Mouse (Mus musculus): ENCODE measurements around the gene Mylk. TPM values are rescaled to one million over a fixed set of nuclear protein-coding genes. Genes with fewer than 3 reads are reported as not detected.
A peak's percentile ranks its signal among the peaks of the same experiment; 100 is the strongest.

Mylk gene
- polyA plus RNA-seq, 1 experiment from 2014 or later: 3.9 TPM

- H3K27ac ChIP-seq (ENCODE audit: low read depth, low read length): no peak overlapping the region
- WGBS: 67% methylated on average over 5 of the region's 5 CpGs
These were observed 221.6 kb downstream of the Mylk start for GRCm38 (mm10) chr16:34966620-34967081.

DNA sequence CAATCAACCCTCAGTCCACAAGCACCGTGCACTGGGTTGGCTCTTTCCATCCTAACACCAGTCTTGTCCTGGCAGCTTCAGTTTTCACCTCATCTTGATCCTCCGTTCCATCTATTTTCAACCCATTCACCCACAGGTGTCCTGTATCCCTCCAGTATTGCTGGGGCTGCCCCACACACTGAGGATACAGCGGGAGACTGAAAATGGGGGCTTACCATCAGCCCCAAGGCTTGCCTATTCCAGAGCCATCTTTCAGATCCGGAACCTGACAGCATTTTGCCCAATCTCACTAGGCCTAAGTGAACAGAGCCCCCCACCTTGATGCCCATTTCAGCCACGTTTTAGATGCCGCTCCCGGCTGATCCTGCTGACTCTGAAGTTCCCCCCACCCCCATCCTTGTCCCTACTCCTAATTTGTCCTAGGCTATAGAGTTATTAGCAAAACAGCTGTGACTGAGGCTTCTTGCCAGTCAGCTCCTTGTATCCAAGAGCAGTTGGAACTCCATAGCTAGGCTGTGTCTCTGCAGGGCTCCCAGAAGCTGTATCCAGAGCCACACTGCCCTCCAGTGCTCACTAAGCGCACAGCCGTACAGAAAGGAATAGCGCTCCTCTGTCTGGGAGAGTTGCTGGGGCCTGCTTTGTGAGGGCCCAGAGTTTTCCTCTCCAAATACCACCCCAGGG is 222.2 kb downstream of the Mylk start:
- H3K9me3 ChIP-seq (ENCODE audit: control insufficient read depth, low read length): no peaks in the 10 kb centered on the region
- no peaks in the 10 kb centered on the region for H3K27me3 ChIP-seq (ENCODE audit: control insufficient read depth, insufficient read depth, low read length)
- H3K9ac ChIP-seq (ENCODE audit: low read length): no peak overlapping the region
- H3K4me3 ChIP-seq (ENCODE audit: low read depth, low read length): no peak overlapping the region
- no peaks in the 10 kb centered on the region for H3K36me3 ChIP-seq (ENCODE audit: control insufficient read depth, insufficient read depth, low read length)
- H3K4me1 ChIP-seq (replicated peaks; ENCODE audit: control insufficient read depth, insufficient read depth, low read length): no peaks in the 10 kb centered on the region
- H3K27ac ChIP-seq (ENCODE audit: low read depth, low read length): no peak overlapping the region
- WGBS: 60% methylated on average over 10 of the region's 10 CpGs
- H3K4me2 ChIP-seq (ENCODE audit: low read depth, low read length, severe bottlenecking): no peak overlapping the region
- DNase-seq (ENCODE audit: low spot score): peak; percentile 79
- peak; percentile 86 for ATAC-seq (replicated peaks; ENCODE audit: low FRiP score)

More at GRCm38 (mm10) chr16:34966620-34967081, 221.6 kb downstream of the Mylk start:
- Histone ChIP-seq H3K9me3 (ENCODE audit: control insufficient read depth, low read length) (no peaks in the 10 kb centered on the region), H3K4me2 (ENCODE audit: low read depth, low read length, severe bottlenecking) (no peak overlapping the region), H3K36me3 (ENCODE audit: control insufficient read depth, insufficient read depth, low read length) (no peaks in the 10 kb centered on the region), H3K4me1 (replicated peaks; ENCODE audit: control insufficient read depth, insufficient read depth, low read length) (no peaks in the 10 kb centered on the region), H3K4me3 (ENCODE audit: low read depth, low read length) (no peak overlapping the region), H3K9ac (ENCODE audit: low read length) (no peak overlapping the region), H3K27me3 (ENCODE audit: control insufficient read depth, insufficient read depth, low read length) (no peaks in the 10 kb centered on the region)
- no peak for DNase-seq (ENCODE audit: low spot score)
- no peak for ATAC-seq (replicated peaks; ENCODE audit: low FRiP score)

DNA sequence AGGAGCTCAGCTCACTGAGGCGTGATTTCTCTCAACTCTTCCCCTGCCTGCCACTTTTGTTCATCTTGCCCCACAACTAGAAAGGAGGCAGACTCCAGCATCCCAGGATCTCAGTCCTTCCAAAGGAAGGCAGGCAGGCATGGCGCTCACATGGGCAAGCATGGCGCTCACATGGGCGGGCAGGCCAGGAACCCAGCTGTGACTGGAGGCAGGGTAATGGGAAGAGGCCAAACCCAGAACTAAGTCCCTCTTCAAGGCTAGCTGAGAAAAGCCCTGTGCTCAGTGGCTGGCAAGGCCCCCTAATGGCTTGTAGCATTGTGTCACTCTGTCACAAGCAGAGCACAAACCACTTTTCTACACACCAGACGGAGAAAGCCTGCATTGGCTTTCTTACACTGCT is 223.2 kb downstream of the Mylk start:
- no peak overlapping the region for H3K9ac ChIP-seq (ENCODE audit: low read length)

DNA sequence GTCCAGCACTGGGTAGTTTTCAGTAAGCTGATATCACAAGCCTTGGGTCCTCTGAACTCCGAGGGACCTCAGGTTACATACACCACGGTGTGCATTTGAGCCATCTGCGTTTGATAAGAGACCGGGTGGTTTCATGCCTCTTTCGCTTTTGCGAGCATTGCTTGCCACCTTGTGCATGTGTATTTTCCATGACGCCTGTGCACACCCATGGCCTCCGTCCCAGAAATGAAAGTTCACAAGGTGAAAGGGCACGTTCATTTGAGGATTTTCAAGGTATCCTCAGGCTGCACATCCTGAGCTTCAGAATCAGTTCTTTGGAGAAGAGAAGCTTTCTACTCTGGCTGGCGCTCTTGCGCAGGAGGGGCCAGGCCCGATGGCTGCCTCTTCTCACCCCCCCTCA is 227.5 kb downstream of the Mylk start:
- ATAC-seq (replicated peaks; ENCODE audit: low FRiP score) (no peak), DNase-seq (ENCODE audit: low spot score) (no peak)
- H3K9ac ChIP-seq (ENCODE audit: low read length): no peak overlapping the region
- no peak overlapping the region for H3K4me2 ChIP-seq (ENCODE audit: low read depth, low read length, severe bottlenecking)
- H3K27ac ChIP-seq (ENCODE audit: low read depth, low read length): no peak overlapping the region
- H3K27me3 ChIP-seq (ENCODE audit: control insufficient read depth, insufficient read depth, low read length): no peaks in the 10 kb centered on the region
- H3K4me3 ChIP-seq (ENCODE audit: low read depth, low read length): no peak overlapping the region
- H3K36me3 ChIP-seq (ENCODE audit: control insufficient read depth, insufficient read depth, low read length): no peaks in the 10 kb centered on the region
- no peaks in the 10 kb centered on the region for H3K9me3 ChIP-seq (ENCODE audit: control insufficient read depth, low read length)
- no peaks in the 10 kb centered on the region for H3K4me1 ChIP-seq (replicated peaks; ENCODE audit: control insufficient read depth, insufficient read depth, low read length)
- WGBS: 82% methylated on average over 12 of the region's 12 CpGs

More for the DNA sequence above, 223.2 kb downstream of the Mylk start:
- H3K36me3 ChIP-seq (ENCODE audit: control insufficient read depth, insufficient read depth, low read length): no peaks in the 10 kb centered on the region
- H3K27me3 ChIP-seq (ENCODE audit: control insufficient read depth, insufficient read depth, low read length): no peaks in the 10 kb centered on the region
- DNase-seq (ENCODE audit: low spot score) (no peak), ATAC-seq (replicated peaks; ENCODE audit: low FRiP score) (no peak)
- H3K4me2 ChIP-seq (ENCODE audit: low read depth, low read length, severe bottlenecking): no peak overlapping the region
- no peaks in the 10 kb centered on the region for H3K9me3 ChIP-seq (ENCODE audit: control insufficient read depth, low read length)
- H3K4me3 ChIP-seq (ENCODE audit: low read depth, low read length): no peak overlapping the region
- H3K4me1 ChIP-seq (replicated peaks; ENCODE audit: control insufficient read depth, insufficient read depth, low read length): no peaks in the 10 kb centered on the region
- 63% methylated on average over 5 of the region's 5 CpGs for WGBS
- H3K27ac ChIP-seq (ENCODE audit: low read depth, low read length): no peak overlapping the region

- no peak overlapping the region for H3K9ac ChIP-seq (ENCODE audit: low read length)
- no peak overlapping the region for H3K4me2 ChIP-seq (ENCODE audit: low read depth, low read length, severe bottlenecking)
- H3K9me3 ChIP-seq (ENCODE audit: control insufficient read depth, low read length): no peaks in the 10 kb centered on the region
- no peaks in the 10 kb centered on the region for H3K27me3 ChIP-seq (ENCODE audit: control insufficient read depth, insufficient read depth, low read length)
- no peak for DNase-seq (ENCODE audit: low spot score)
- WGBS: 66% methylated on average over 2 of the region's 2 CpGs
- H3K4me3 ChIP-seq (ENCODE audit: low read depth, low read length): no peak overlapping the region
- no peak overlapping the region for H3K27ac ChIP-seq (ENCODE audit: low read depth, low read length)
- no peaks in the 10 kb centered on the region for H3K4me1 ChIP-seq (replicated peaks; ENCODE audit: control insufficient read depth, insufficient read depth, low read length)
- no peaks in the 10 kb centered on the region for H3K36me3 ChIP-seq (ENCODE audit: control insufficient read depth, insufficient read depth, low read length)
- no peak for ATAC-seq (replicated peaks; ENCODE audit: low FRiP score)
These were observed 230.5 kb downstream of the Mylk start for GRCm38 (mm10) chr16:34975544-34975943.

DNA sequence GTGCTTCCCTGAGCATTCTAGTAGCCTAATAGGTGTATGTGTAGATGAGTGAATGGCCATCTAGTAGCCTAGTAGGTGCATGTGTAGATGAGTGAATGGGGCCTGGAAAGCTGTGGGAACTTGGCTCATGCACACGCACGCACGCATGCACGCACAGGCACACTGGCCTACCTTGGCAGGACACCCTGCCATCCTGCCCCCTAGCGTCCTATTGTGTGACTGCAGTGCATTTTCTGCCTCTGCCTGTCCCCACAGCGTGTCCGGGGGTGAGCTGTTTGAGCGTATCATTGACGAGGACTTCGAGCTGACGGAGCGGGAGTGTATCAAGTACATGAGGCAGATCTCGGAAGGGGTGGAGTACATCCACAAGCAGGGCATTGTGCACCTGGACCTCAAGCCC is 231.6 kb downstream of the Mylk start:
- no peaks in the 10 kb centered on the region for H3K36me3 ChIP-seq (ENCODE audit: control insufficient read depth, insufficient read depth, low read length)
- ATAC-seq (replicated peaks; ENCODE audit: low FRiP score): no peak
- no peak overlapping the region for H3K27ac ChIP-seq (ENCODE audit: low read depth, low read length)
- H3K4me1 ChIP-seq (replicated peaks; ENCODE audit: control insufficient read depth, insufficient read depth, low read length): no peaks in the 10 kb centered on the region
- no peak overlapping the region for H3K9ac ChIP-seq (ENCODE audit: low read length)
- 81% methylated on average over 13 of the region's 13 CpGs for WGBS
- no peak overlapping the region for H3K4me2 ChIP-seq (ENCODE audit: low read depth, low read length, severe bottlenecking)
- no peaks in the 10 kb centered on the region for H3K9me3 ChIP-seq (ENCODE audit: control insufficient read depth, low read length)
- no peaks in the 10 kb centered on the region for H3K27me3 ChIP-seq (ENCODE audit: control insufficient read depth, insufficient read depth, low read length)
- no peak overlapping the region for H3K4me3 ChIP-seq (ENCODE audit: low read depth, low read length)
- DNase-seq (ENCODE audit: low spot score): peak; percentile 63

- DNase-seq (ENCODE audit: low spot score): no peak
- Histone ChIP-seq H3K9me3 (ENCODE audit: control insufficient read depth, low read length) (no peaks in the 10 kb centered on the region), H3K4me3 (ENCODE audit: low read depth, low read length) (no peak overlapping the region), H3K4me2 (ENCODE audit: low read depth, low read length, severe bottlenecking) (no peak overlapping the region), H3K9ac (ENCODE audit: low read length) (no peak overlapping the region), H3K27ac (ENCODE audit: low read depth, low read length) (no peak overlapping the region), H3K27me3 (ENCODE audit: control insufficient read depth, insufficient read depth, low read length) (no peaks in the 10 kb centered on the region), H3K4me1 (replicated peaks; ENCODE audit: control insufficient read depth, insufficient read depth, low read length) (no peaks in the 10 kb centered on the region), H3K36me3 (ENCODE audit: control insufficient read depth, insufficient read depth, low read length) (no peaks in the 10 kb centered on the region)
- no peak for ATAC-seq (replicated peaks; ENCODE audit: low FRiP score)
- 90% methylated on average over 7 of the region's 7 CpGs for WGBS
These were observed 233.0 kb downstream of the Mylk start for GRCm38 (mm10) chr16:34978018-34978417.

DNA sequence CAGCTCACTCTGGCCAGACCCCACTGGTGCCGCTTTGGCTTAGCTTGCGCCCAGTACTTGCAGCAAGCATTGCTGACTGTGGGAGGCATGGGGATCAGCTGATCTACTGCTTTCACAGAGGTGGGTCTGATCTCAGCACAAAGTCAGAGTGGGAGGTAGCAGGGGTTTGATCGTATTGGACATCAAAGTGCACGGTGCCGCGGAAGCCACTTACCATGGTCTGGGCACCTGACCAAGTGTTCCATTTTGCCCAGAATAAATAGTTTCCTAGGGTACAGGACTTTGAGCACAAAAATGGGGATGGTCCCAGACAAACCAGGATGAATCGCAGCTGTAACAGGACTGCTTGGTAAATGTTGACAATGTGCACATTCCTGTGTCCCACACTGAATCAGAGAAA is 236.0 kb downstream of the Mylk start:
- DNase-seq (ENCODE audit: low spot score) (no peak), ATAC-seq (replicated peaks; ENCODE audit: low FRiP score) (no peak)
- no peak overlapping the region for H3K4me2 ChIP-seq (ENCODE audit: low read depth, low read length, severe bottlenecking)
- no peaks in the 10 kb centered on the region for H3K27me3 ChIP-seq (ENCODE audit: control insufficient read depth, insufficient read depth, low read length)
- no peak overlapping the region for H3K4me3 ChIP-seq (ENCODE audit: low read depth, low read length)
- no peak overlapping the region for H3K9ac ChIP-seq (ENCODE audit: low read length)
- H3K36me3 ChIP-seq (ENCODE audit: control insufficient read depth, insufficient read depth, low read length): no peaks in the 10 kb centered on the region
- WGBS: 92% methylated on average over 7 of the region's 7 CpGs
- H3K27ac ChIP-seq (ENCODE audit: low read depth, low read length): no peak overlapping the region
- no peaks in the 10 kb centered on the region for H3K9me3 ChIP-seq (ENCODE audit: control insufficient read depth, low read length)
- no peaks in the 10 kb centered on the region for H3K4me1 ChIP-seq (replicated peaks; ENCODE audit: control insufficient read depth, insufficient read depth, low read length)
